Mouse (Mus musculus) heart, postnatal 0 days (tissue): Measurements from ENCODE around the gene Cebpg.

Experiments used
- CTCF ChIP-seq: IDR thresholded peaks from 2 replicates; pipeline ENCODE4 v1.5.1; 2016; ENCODE audit warnings: antibody characterized with exemption, control low read depth, low read depth
- EP300 ChIP-seq: IDR thresholded peaks from 2 replicates; pipeline ENCODE4 v1.6.1; 2016; ENCODE audit warnings: antibody characterized with exemption, low read depth

- TF ChIP-seq CTCF (no peak), EP300 (no peak)
Measured at GRCm38 (mm10) chr7:35054977-35055618, 1.3 kb downstream of the Cebpg start.
